Mouse (Mus musculus) brown adipose tissue, adult 24 weeks (tissue): ENCODE results near the gene Aqp5. TPM values are rescaled to one million over a fixed set of nuclear protein-coding genes. Genes with fewer than 3 reads are reported as not detected.

Experiments used
- H3K27ac ChIP-seq: fragments of 200-500 bp; replicated peaks from 2 replicates; pipeline ENCODE4 v1.5.1; 2012; ENCODE audit warnings: low read depth, mild to moderate bottlenecking, low read length
- H3K4me1 ChIP-seq: fragments of 200-500 bp; 2 replicates; pipeline ENCODE4 v1.6.1; 2012; ENCODE audit warnings: low read length, mixed read lengths; ENCODE audit not compliant: control insufficient read depth, insufficient read depth, insufficient read length
- H3K4me3 ChIP-seq: fragments of 200-500 bp; 2 replicates; pipeline ENCODE4 v1.5.1; 2012; ENCODE audit warnings: low read depth, mild to moderate bottlenecking, low read length, moderate library complexity; ENCODE audit not compliant: insufficient read depth
- polyA plus RNA-seq: library from polyadenylated mRNA; stranded (reverse); fragments of >200 nt; gene quantifications from 2 replicates; pipeline ENCODE4 v1.2.4, GENCODE M21; 2012; ENCODE audit not compliant: missing spikeins, insufficient read depth, insufficient read length

Aqp5 gene
- polyA plus RNA-seq, 1 experiment, result not detected

GRCm38 (mm10) chr15:99606515-99606914, 15.9 kb downstream of the Aqp5 start:
- Histone ChIP-seq H3K27ac (no peak overlapping the region), H3K4me3 (no peak overlapping the region), H3K4me1 (no peaks in the 10 kb centered on the region)

GRCm38 (mm10) chr15:99607388-99608113, 17.0 kb downstream of the Aqp5 start:
- Histone ChIP-seq H3K27ac (no peak overlapping the region), H3K4me3 (no peak overlapping the region), H3K4me1 (no peaks in the 10 kb centered on the region)

DNA sequence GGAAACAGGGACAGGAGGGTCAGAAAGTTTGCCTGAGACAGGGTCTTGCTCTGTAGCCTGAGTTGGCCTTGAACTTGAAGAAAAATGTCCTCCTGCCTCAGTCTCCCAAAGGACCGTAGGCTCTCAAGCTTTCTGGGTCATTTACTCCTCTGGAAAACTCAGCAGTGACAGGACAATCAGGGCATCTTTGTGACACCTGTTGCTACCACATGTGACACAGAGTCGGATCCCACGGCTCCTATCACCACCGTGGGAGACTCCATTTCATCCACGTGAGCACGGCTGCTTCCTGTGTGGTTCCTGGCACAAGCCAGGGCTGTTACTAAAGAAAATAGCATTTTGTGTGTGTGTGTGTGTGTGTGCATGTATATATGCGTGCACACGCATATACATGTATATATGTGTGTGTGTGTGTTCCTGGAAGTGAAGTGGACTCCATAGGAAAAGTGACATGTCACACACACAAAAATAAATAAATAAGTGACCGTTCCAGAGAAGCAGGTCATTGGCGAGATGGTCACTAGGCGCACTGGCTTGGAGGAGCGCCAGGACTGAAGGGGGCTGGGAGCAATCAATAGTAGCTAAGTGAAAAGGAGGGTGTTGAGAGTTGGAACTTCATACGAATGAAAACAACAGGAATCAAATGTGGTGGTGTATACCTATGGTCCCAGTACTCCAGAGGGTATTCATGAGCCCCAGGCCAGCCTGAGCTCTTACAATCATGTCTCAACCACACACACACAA, 18.0 kb downstream of the Aqp5 start:
- Histone ChIP-seq H3K27ac (no peak overlapping the region), H3K4me1 (no peaks in the 10 kb centered on the region), H3K4me3 (no peak overlapping the region)

GRCm38 (mm10) chr15:99611563-99611962, 21.0 kb downstream of the Aqp5 start:
- Histone ChIP-seq H3K27ac (no peak overlapping the region), H3K4me1 (no peaks in the 10 kb centered on the region), H3K4me3 (no peak overlapping the region)

DNA sequence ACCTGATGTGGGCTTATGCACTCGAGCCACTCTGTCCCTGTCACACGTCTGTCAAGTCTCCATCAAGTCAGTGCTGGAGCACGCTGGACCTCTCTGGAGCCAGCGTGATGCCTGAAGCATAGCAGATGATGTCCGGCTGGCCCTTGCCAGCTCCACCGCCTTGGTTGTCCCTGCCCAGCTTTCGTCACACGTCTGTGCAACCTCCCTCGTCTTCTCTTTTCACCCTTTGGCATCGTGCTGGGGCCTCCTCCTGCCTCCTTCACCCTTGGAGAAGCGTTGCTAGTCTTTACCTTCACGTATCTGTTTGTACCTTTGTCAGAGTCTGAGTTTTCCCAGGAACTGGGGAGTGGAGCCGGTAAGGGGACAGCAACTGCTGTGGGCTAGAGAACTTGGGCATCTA, 23.7 kb downstream of the Aqp5 start:
- no peaks in the 10 kb centered on the region for H3K4me1 ChIP-seq
- H3K4me3 ChIP-seq, result no peak overlapping the region
- no peak overlapping the region for H3K27ac ChIP-seq

GRCm38 (mm10) chr15:99614753-99615152, 24.2 kb downstream of the Aqp5 start:
- Histone ChIP-seq H3K27ac (no peak overlapping the region), H3K4me3 (no peak overlapping the region), H3K4me1 (no peaks in the 10 kb centered on the region)

DNA sequence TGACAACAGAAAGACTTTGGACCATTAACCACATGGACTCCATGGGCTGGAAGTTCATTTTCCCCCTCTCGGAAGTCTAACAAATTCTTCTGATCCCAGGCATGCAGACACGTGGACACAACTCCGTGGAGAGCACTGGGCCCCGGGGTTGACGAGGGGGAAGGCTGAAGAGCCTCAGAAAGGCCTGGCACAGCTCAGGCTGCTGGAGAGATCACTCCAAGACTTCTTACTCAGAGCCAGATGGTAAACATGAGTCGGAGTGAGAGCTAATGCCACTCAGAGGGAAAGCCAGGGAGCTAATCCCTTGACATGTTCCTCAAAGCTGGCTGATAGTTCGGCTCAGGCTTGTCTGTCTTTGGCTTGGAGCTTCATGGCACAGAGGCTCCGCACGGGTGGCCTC, 24.7 kb downstream of the Aqp5 start:
- Histone ChIP-seq H3K4me3 (no peak overlapping the region), H3K27ac (no peak overlapping the region), H3K4me1 (no peaks in the 10 kb centered on the region)

DNA sequence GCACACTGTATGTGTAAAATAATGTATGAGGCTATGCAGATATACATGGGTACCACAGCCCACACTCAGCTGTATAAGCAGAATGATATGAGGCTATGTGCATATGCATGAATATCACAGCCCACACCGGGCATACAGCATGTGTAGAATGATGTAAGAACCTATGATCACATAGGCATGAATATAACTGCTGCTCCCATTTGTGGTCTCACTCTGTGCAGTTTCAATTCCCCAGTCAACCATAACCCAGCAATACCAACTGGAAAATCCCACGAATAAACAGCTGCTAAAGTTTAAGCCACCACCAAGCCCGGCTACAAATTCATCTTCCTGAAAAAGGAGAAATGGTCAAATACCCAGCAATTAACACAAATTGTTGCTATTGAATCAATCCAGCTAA, 28.0 kb downstream of the Aqp5 start:
- Histone ChIP-seq H3K27ac (no peak overlapping the region), H3K4me1 (no peaks in the 10 kb centered on the region)

GRCm38 (mm10) chr15:99619821-99620220, 29.2 kb downstream of the Aqp5 start:
- H3K4me3 ChIP-seq, result no peak overlapping the region
- H3K27ac ChIP-seq, result no peak overlapping the region
- no peaks in the 10 kb centered on the region for H3K4me1 ChIP-seq

More for the DNA sequence above, 28.0 kb downstream of the Aqp5 start:
- no peak overlapping the region for H3K4me3 ChIP-seq

DNA sequence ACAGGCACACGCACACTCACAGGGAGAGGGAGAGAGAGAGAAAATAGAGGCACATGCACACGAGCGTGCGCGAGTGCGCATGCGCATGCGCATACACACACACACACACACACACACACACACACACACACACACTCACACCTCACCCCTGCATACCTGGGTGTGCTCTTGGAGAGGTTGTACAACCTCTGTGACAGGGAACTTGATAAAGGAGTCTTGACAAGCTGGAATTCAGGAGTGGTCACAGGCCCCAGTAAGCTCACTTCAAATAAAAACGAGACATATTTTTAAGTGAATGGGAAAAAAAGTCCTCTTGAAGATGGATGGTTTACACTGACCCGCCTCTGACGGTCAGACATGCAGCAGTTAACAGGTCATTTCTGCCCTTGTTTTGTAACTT, 31.5 kb downstream of the Aqp5 start:
- Histone ChIP-seq H3K4me1 (no peaks in the 10 kb centered on the region), H3K27ac (no peak overlapping the region), H3K4me3 (no peak overlapping the region)

- H3K27ac ChIP-seq, result no peak overlapping the region
- H3K4me1 ChIP-seq, result no peaks in the 10 kb centered on the region
- H3K4me3 ChIP-seq, result no peak overlapping the region
Measured at GRCm38 (mm10) chr15:99631618-99632017, 41.0 kb downstream of the Aqp5 start.

GRCm38 (mm10) chr15:99634702-99635101, 44.1 kb downstream of the Aqp5 start:
- no peak overlapping the region for H3K27ac ChIP-seq
- no peaks in the 10 kb centered on the region for H3K4me1 ChIP-seq
- H3K4me3 ChIP-seq, result no peak overlapping the region

DNA sequence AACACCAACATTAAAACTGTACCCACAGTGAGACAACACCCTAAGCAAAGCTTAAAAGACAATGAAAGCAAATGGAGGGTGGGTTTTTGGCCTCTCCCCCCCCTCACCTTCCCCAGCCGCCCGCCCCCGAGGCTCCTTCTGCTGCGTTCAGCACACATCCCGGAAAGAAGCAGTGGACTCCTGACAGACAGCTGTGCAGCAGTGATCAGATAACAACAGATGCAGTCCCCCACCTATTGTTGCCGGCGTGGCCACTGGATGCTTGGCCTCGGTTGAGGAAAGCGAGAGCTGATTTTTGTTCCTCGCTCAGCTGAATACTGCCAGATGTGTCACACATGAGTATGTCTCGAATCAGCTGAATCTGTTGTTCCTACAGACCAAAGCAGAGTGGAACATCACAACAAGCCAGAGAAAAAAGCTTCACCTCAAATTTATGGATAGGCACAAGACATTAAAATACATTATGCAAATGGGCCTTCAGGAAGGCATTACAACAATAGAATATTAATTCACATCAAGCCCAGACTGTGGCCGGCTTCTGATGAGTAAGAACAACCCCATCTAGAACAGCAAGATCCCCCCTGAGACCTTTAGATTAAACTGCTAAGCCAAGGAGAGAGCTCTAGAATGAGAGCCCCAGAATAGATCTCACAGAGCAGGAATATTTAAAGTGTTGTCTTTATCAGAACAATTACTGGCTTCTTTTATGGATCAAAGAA, 47.0 kb downstream of the Aqp5 start:
- H3K4me1 ChIP-seq, result no peaks in the 10 kb centered on the region
- H3K27ac ChIP-seq, result no peak overlapping the region
- H3K4me3 ChIP-seq, result no peak overlapping the region

DNA sequence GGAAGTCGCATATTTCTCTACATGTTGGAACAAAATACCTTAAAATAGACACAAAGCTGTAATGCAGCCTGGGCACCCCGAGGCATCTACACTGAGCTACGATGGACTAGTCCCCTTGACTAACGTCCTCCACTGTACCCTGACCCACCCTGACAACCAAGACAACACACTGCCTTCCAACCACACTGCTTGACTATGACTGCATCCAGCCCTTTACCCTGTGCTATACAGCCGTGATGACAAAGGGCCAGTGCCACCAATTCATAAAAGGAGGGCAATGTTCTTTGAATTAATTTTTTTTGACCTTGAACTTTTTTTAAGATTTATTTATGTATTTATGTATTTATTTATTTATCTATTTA, 47.5 kb downstream of the Aqp5 start:
- H3K4me1 ChIP-seq, result no peaks in the 10 kb centered on the region
- H3K27ac ChIP-seq, result no peak overlapping the region
- H3K4me3 ChIP-seq, result no peak overlapping the region

DNA sequence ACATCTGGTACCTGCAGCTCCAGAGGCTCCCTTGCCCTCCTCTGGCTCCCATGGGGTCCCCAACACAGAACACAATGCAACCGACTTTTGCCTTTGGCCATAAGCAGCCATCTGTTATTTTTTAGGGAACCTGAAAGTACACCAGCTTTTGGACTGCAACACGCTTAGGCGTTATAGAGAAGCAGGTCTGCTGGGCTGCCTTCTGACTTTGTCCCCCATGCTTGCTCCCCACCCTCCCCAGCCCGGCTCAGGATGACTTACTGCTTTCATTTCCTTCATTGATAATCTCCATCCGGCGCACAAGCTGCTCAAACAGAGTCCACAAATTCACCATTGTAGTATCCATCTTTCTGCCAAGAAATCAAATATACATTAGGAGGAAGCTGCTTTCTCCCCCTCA, 52.0 kb downstream of the Aqp5 start:
- Histone ChIP-seq H3K4me1 (no peaks in the 10 kb centered on the region), H3K27ac (no peak overlapping the region), H3K4me3 (no peak overlapping the region)
